Mouse (Mus musculus): ENCODE measurements around the gene Atp6v0c. TPM values are rescaled to one million over a fixed set of nuclear protein-coding genes. Genes with fewer than 3 reads are reported as not detected.

Gene Atp6v0c
- total and polyA plus RNA-seq, 3 experiments: 58.4 to 515 (median 125) TPM

GRCm38 (mm10) chr17:24209916-24210240 is 40.4 kb upstream of the Atp6v0c start:
- H3K27ac ChIP-seq (ENCODE audit: control insufficient read depth, low read depth, low read length): peak overlapping the region; percentile 3; the same call in 1 of the 2 replicates
- H3K9ac ChIP-seq (ENCODE audit: control insufficient read depth, low read depth, low read length, poor library complexity, severe bottlenecking): no peak overlapping the region
- H3K36me3 ChIP-seq (ENCODE audit: control insufficient read depth in 1 of 2, insufficient read depth in 2 of 2, low read length in 2 of 2): peaks cover 0 to 14% of the 10 kb centered on the region in 2 experiments; a peak in 2 of 4 replicates
- no peaks in the 10 kb centered on the region for H3K27me3 ChIP-seq (ENCODE audit: control insufficient read depth in 1 of 2, insufficient read depth in 2 of 2, low read length in 2 of 2)
- H3K4me1 ChIP-seq (ENCODE audit: control insufficient read depth in 1 of 2, insufficient read depth in 2 of 2, low read length in 2 of 2): peaks cover 0 to 28% of the 10 kb centered on the region in 2 experiments; a peak in 3 of 4 replicates
- no peak overlapping the region for H3K4me3 ChIP-seq (ENCODE audit: control insufficient read depth in 1 of 2, insufficient read depth in 1 of 2, low read depth in 2 of 2, low read length in 2 of 2)
- H3K9me3 ChIP-seq (replicated peaks; ENCODE audit: insufficient read depth, low read length): no peaks in the 10 kb centered on the region
- DNase-seq (ENCODE audit: low read depth, low spot score): no peak
- peaks cover 25% of the 10 kb centered on the region for H3K79me2 ChIP-seq (ENCODE audit: control insufficient read depth, insufficient read depth, low read length, poor library complexity)
- TF ChIP-seq KAT2A (conservative IDR thresholded peaks at IDR 0.05; ENCODE audit: low read depth, low read length) (no peak), ETS1 (IDR thresholded peaks at IDR 0.05; ENCODE audit: low read depth, low read length) (no peak), CTCF (IDR thresholded peaks at IDR 0.05 in 2 of 3, conservative IDR thresholded peaks at IDR 0.05 in 1 of 3; ENCODE audit: control insufficient read depth in 1 of 3, insufficient read depth in 1 of 3, low read depth in 2 of 3, low read length in 3 of 3, poor library complexity in 1 of 3, severe bottlenecking in 1 of 3) (no peak), ELF1 (IDR thresholded peaks at IDR 0.05; ENCODE audit: low read depth, low read length) (no peak), TCF12 (IDR thresholded peaks at IDR 0.05; ENCODE audit: low read depth, low read length) (no peak), GATA1 (IDR thresholded peaks at IDR 0.05; ENCODE audit: low read depth, low read length) (no peak), POLR2AphosphoS2 (IDR thresholded peaks at IDR 0.05; ENCODE audit: low read length) (no peak), ZC3H11A (IDR thresholded peaks at IDR 0.05; ENCODE audit: low read depth, low read length) (no peak), MAFK (IDR thresholded peaks at IDR 0.05; ENCODE audit: borderline replicate concordance, low read depth, low read length) (no peak), MYC (IDR thresholded peaks at IDR 0.05; ENCODE audit: low read depth, low read length) (no peak), MEF2A (IDR thresholded peaks at IDR 0.05; ENCODE audit: extremely low read depth, insufficient replicate concordance, low read depth, low read length, poor library complexity, severe bottlenecking) (no peak), MAX (IDR thresholded peaks at IDR 0.05; ENCODE audit: low read length) (no peak), MYB (IDR thresholded peaks at IDR 0.05; ENCODE audit: low read depth, low read length) (no peak), USF1 (IDR thresholded peaks at IDR 0.05; ENCODE audit: low read depth, low read length) (no peak), RAD21 (IDR thresholded peaks at IDR 0.05; ENCODE audit: low read depth, low read length) (no peak)

- peaks cover 0 to 34% of the 10 kb centered on the region in 2 experiments; a peak in 3 of 4 replicates for H3K4me1 ChIP-seq (ENCODE audit: control insufficient read depth in 1 of 2, insufficient read depth in 2 of 2, low read length in 2 of 2)
- H3K79me2 ChIP-seq (ENCODE audit: control insufficient read depth, insufficient read depth, low read length, poor library complexity): peaks cover 31% of the 10 kb centered on the region
- peak within 1 kb of the TSS; percentile 56 for H3K27ac ChIP-seq (ENCODE audit: control insufficient read depth, low read depth, low read length)
- H3K4me3 ChIP-seq (ENCODE audit: control insufficient read depth in 1 of 2, insufficient read depth in 1 of 2, low read depth in 2 of 2, low read length in 2 of 2): peak within 1 kb of the TSS; percentile 49 to 63
- no peaks in the 10 kb centered on the region for H3K27me3 ChIP-seq (ENCODE audit: control insufficient read depth in 1 of 2, insufficient read depth in 2 of 2, low read length in 2 of 2)
- no peaks in the 10 kb centered on the region for H3K9me3 ChIP-seq (replicated peaks; ENCODE audit: insufficient read depth, low read length)
- peak within 1 kb of the TSS; percentile 93 for H3K9ac ChIP-seq (ENCODE audit: control insufficient read depth, low read depth, low read length, poor library complexity, severe bottlenecking)
- peak; percentile 76 for DNase-seq (ENCODE audit: low read depth, low spot score)
- H3K36me3 ChIP-seq (ENCODE audit: control insufficient read depth in 1 of 2, insufficient read depth in 2 of 2, low read length in 2 of 2): peaks cover 0 to 17% of the 10 kb centered on the region in 2 experiments; a peak in 2 of 4 replicates
- TF ChIP-seq MXI1 (IDR thresholded peaks at IDR 0.05; ENCODE audit: low read depth, low read length): 0 out of 2 replicates have a peak, but pooled peaks have one; percentile 0
- TF ChIP-seq ZMIZ1 (IDR thresholded peaks at IDR 0.05; ENCODE audit: low read depth, low read length): no peak
- TF ChIP-seq TAL1 (IDR thresholded peaks at IDR 0.05; ENCODE audit: low read length): peak; percentile 77
- TF ChIP-seq POLR2AphosphoS2 (IDR thresholded peaks at IDR 0.05; ENCODE audit: low read length): peak; percentile 66; the same call in 1 of the 2 replicates
- peak in 1 of 2 experiments; percentile 48; a peak in 1 of 4 replicates for TF ChIP-seq EP300 (IDR thresholded peaks at IDR 0.05; ENCODE audit: low read depth in 1 of 2, low read length in 2 of 2)
- no peak for TF ChIP-seq MYC (IDR thresholded peaks at IDR 0.05; ENCODE audit: low read depth, low read length)
- 0 out of 2 replicates have a peak, but pooled peaks have one; percentile 40 for TF ChIP-seq UBTF (IDR thresholded peaks at IDR 0.05; ENCODE audit: borderline replicate concordance, insufficient read depth, low read depth, low read length)
- no peak for TF ChIP-seq ZKSCAN1 (IDR thresholded peaks at IDR 0.05; ENCODE audit: low read depth, low read length)
- no peak for TF ChIP-seq CTCF (IDR thresholded peaks at IDR 0.05 in 2 of 3, conservative IDR thresholded peaks at IDR 0.05 in 1 of 3; ENCODE audit: control insufficient read depth in 1 of 3, insufficient read depth in 1 of 3, low read depth in 2 of 3, low read length in 3 of 3, poor library complexity in 1 of 3, severe bottlenecking in 1 of 3)
- TF ChIP-seq BHLHE40 (IDR thresholded peaks at IDR 0.05; ENCODE audit: borderline replicate concordance, low read depth, low read length): no peak
- peak; percentile 75; the same call in 1 of the 2 replicates for TF ChIP-seq MAZ (IDR thresholded peaks at IDR 0.05; ENCODE audit: low read depth, low read length)
- peak in 1 of 2 experiments; percentile 50; a peak in 3 of 4 replicates for TF ChIP-seq POLR2A (IDR thresholded peaks at IDR 0.05; ENCODE audit: control insufficient read depth in 1 of 2, insufficient read depth in 1 of 2, low read depth in 1 of 2, low read length in 2 of 2, poor library complexity in 1 of 2)
- TF ChIP-seq SMC3 (IDR thresholded peaks at IDR 0.05; ENCODE audit: low read depth, low read length): no peak
- TF ChIP-seq CHD2 (IDR thresholded peaks at IDR 0.05; ENCODE audit: low read length): no peak
- 0 out of 2 replicates have a peak, but pooled peaks have one; percentile 8 for TF ChIP-seq HCFC1 (IDR thresholded peaks at IDR 0.05; ENCODE audit: low read depth, low read length)
- peak; percentile 58; the same call in 1 of the 2 replicates for TF ChIP-seq TCF12 (IDR thresholded peaks at IDR 0.05; ENCODE audit: low read depth, low read length)
- TF ChIP-seq ELF1 (IDR thresholded peaks at IDR 0.05; ENCODE audit: low read depth, low read length): no peak
- peak; percentile 49 for TF ChIP-seq SIN3A (IDR thresholded peaks at IDR 0.05; ENCODE audit: low read length)
These were observed 39.8 kb upstream of the Atp6v0c start, which contains the start of gene Ntn3 for GRCm38 (mm10) chr17:24209043-24209915. Ntn3 (minus strand) TSS chr17:24209531.

All from MEL (cell line).